Mouse (Mus musculus): ENCODE measurements around the gene Snx25.
"Not testable (repeated sequence)": the region's sequence is repeated elsewhere in the genome, so short reads cannot be mapped to it uniquely, and the experiment has no call there.

Snx25 gene

GRCm38 (mm10) chr8:46135546-46135945, 16.4 kb downstream of the Snx25 start:
- DNase-seq, result not testable (repeated sequence)

- DNase-seq, result no peak
Observed at GRCm38 (mm10) chr8:46130426-46130825, 21.5 kb downstream of the Snx25 start.

GRCm38 (mm10) chr8:46122498-46122897, 29.5 kb downstream of the Snx25 start:
- no peak for DNase-seq

- no peak for DNase-seq
Observed at GRCm38 (mm10) chr8:46119176-46119575, 32.8 kb downstream of the Snx25 start.

- DNase-seq, result no peak
Observed at GRCm38 (mm10) chr8:46117172-46117571, 34.8 kb downstream of the Snx25 start.

GRCm38 (mm10) chr8:46113421-46114170, 38.4 kb downstream of the Snx25 start:
- peak; percentile 5 for DNase-seq

GRCm38 (mm10) chr8:46107690-46108089, 44.3 kb downstream of the Snx25 start:
- DNase-seq, result no peak

GRCm38 (mm10) chr8:46103434-46103833, 48.5 kb downstream of the Snx25 start:
- no peak for DNase-seq

- no peak for DNase-seq
Observed at GRCm38 (mm10) chr8:46092667-46093360, 59.1 kb downstream of the Snx25 start.

GRCm38 (mm10) chr8:46083141-46083540, 68.8 kb downstream of the Snx25 start:
- DNase-seq, result no peak

GRCm38 (mm10) chr8:46081030-46081429, 70.9 kb downstream of the Snx25 start:
- DNase-seq, result no peak

GRCm38 (mm10) chr8:46078866-46079265, 73.1 kb downstream of the Snx25 start:
- DNase-seq, result no peak

- DNase-seq, result no peak
Observed at GRCm38 (mm10) chr8:46075223-46075622, 76.7 kb downstream of the Snx25 start.

- no peak for DNase-seq
Observed at GRCm38 (mm10) chr8:46073540-46074140, 78.3 kb downstream of the Snx25 start.

GRCm38 (mm10) chr8:46072798-46073197, 79.2 kb downstream of the Snx25 start:
- DNase-seq, result no peak

GRCm38 (mm10) chr8:46040260-46040659, 111.7 kb downstream of the Snx25 start:
- DNase-seq, result no peak

GRCm38 (mm10) chr8:46039666-46040065, 112.3 kb downstream of the Snx25 start:
- no peak for DNase-seq

- no peak for DNase-seq
Observed at GRCm38 (mm10) chr8:46036217-46036616, 115.7 kb downstream of the Snx25 start.

GRCm38 (mm10) chr8:46024392-46024791, 127.6 kb downstream of the Snx25 start:
- no peak for DNase-seq

- no peak for DNase-seq
Observed at GRCm38 (mm10) chr8:46022758-46023157, 129.2 kb downstream of the Snx25 start.

- no peak for DNase-seq
Observed at GRCm38 (mm10) chr8:46022203-46022602, 129.8 kb downstream of the Snx25 start.

GRCm38 (mm10) chr8:46010746-46011680, 140.9 kb downstream of the Snx25 start:
- DNase-seq, result no peak

GRCm38 (mm10) chr8:46010306-46010705, 141.7 kb downstream of the Snx25 start:
- no peak for DNase-seq
